Mouse (Mus musculus) kidney, postnatal 0 days (tissue): ENCODE measurements at regions not wholly inside any gene's neighbourhood (a gene's known extent, or its start where the extent isn't known, plus 50 kb on each side); places are given as distances from the start of the nearest gene placed in this dataset.
A peak's percentile ranks its signal among the peaks of the same experiment; 100 is the strongest.

Experiments
- ATAC-seq: fragments of 200-750 bp; cut with Nextera tagmentation; replicated peaks from 2 replicates; pipeline ENCODE4 v1.8.0; 2017; ENCODE audit warnings: low read depth, moderate number of reproducible peaks, moderate TSS enrichment, moderate library complexity; ENCODE audit not compliant: low FRiP score
- DNase-seq: peaks from one replicate; pipeline ENCODE4 v3.0.0-alpha.2; 2016; ENCODE audit warnings: low spot score
- H3K27ac ChIP-seq: fragments of 300-500 bp; sonication (generic); 2 replicates; pipeline ENCODE4 v1.5.1; 2014; ENCODE audit warnings: mild to moderate bottlenecking
- H3K27me3 ChIP-seq: fragments of 300-500 bp; sonication (generic); 2 replicates; pipeline ENCODE4 v1.6.1; 2014; ENCODE audit warnings: low read length, mixed read lengths; ENCODE audit not compliant: insufficient read depth
- H3K36me3 ChIP-seq: fragments of 300-500 bp; sonication (generic); 2 replicates; pipeline ENCODE4 v1.6.1; 2014; ENCODE audit warnings: low read length, mixed read lengths; ENCODE audit not compliant: insufficient read depth
- H3K4me1 ChIP-seq: fragments of 300-500 bp; sonication (generic); replicated peaks from 2 replicates; pipeline ENCODE4 v1.6.1; 2014; ENCODE audit warnings: antibody characterized with exemption, low read length, mixed read lengths; ENCODE audit not compliant: insufficient read depth
- H3K4me2 ChIP-seq: fragments of 300-500 bp; sonication (generic); 2 replicates; pipeline ENCODE4 v1.6.1; 2014; ENCODE audit warnings: mild to moderate bottlenecking, low read length, moderate library complexity, mixed read lengths
- H3K4me3 ChIP-seq: fragments of 300-500 bp; sonication (generic); replicated peaks from 2 replicates; pipeline ENCODE4 v1.5.1; 2014; ENCODE audit warnings: low read depth, low read length
- H3K9ac ChIP-seq: fragments of 300-500 bp; sonication (generic); 2 replicates; pipeline ENCODE4 v1.6.1; 2014; ENCODE audit warnings: low read depth, low read length
- H3K9me3 ChIP-seq: fragments of 300-500 bp; sonication (generic); replicated peaks from 2 replicates; pipeline ENCODE4 v1.6.1; 2016; ENCODE audit warnings: low read length, inconsistent platforms, mixed read lengths
- CTCF ChIP-seq: IDR thresholded peaks from 2 replicates; pipeline ENCODE4 v1.5.1; 2016; ENCODE audit warnings: antibody characterized with exemption, low read depth, mild to moderate bottlenecking, moderate library complexity
- WGBS: fragments of 180-500 bp; shearing (Covaris S2); extraction: QIAGEN DNeasy Blood & Tissue Kit; methylation state at CpG from one replicate; pipeline ENCODE4 v1.1.7; 2014; 5-methylcytosine and 5-hydroxymethylcytosine counted together

DNA sequence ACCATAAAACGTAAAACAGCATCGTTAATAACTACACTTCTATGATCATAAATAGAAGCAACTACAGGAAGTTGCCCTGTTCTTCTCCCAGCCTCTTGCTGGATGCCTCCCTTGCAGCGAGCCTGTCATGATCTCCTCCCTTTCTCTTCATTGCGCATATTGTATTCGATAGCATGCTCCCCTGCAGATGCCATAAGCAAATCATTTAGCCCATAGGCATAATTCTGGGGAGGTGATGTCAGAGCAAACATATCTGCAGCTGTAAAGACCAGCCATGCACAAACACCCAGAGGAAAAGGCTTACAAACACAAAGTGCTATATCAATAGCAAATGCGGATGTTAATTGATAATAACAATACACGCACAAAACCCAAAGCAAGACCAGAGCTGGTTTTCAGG is 155.7 kb upstream of the Kif2a start:
- Histone ChIP-seq H3K9me3 (no peaks in the 10 kb centered on the region), H3K9ac (no peak overlapping the region), H3K36me3 (no peaks in the 10 kb centered on the region), H3K4me1 (no peaks in the 10 kb centered on the region), H3K27ac (no peak overlapping the region), H3K4me2 (no peak overlapping the region), H3K27me3 (no peaks in the 10 kb centered on the region), H3K4me3 (no peak overlapping the region)
- TF ChIP-seq CTCF = no peak
- WGBS = 70% methylated on average over 7 of the region's 7 CpGs
- DNase-seq (no peak), ATAC-seq (no peak)

DNA sequence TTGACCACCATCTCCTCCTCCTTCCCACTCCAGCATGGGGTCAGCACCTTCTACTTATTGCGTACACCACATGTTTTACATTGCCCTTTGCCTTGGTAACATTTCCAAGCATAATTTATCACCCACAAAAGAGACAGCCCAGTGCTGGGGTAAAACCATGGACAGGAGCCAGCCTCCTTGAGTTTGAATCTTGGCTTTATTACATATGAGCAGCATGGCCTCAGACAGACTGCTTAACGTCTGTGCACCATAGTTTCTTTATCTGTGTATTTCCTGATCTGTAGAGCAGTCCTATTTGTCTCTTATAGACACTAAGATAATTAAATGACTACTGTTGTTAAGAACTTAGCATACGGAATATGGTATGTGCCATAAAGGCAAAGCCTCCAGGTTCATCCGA is 154.0 kb upstream of the Kif2a start:
- H3K27ac ChIP-seq = no peak overlapping the region
- no peak overlapping the region for H3K4me2 ChIP-seq
- H3K4me3 ChIP-seq = no peak overlapping the region
- H3K27me3 ChIP-seq = no peaks in the 10 kb centered on the region
- no peaks in the 10 kb centered on the region for H3K36me3 ChIP-seq
- ATAC-seq (no peak), DNase-seq (no peak)
- H3K9ac ChIP-seq = no peak overlapping the region
- H3K4me1 ChIP-seq = no peaks in the 10 kb centered on the region
- H3K9me3 ChIP-seq = no peaks in the 10 kb centered on the region
- WGBS = 65% methylated on average over 4 of the region's 4 CpGs
- no peak for TF ChIP-seq CTCF

DNA sequence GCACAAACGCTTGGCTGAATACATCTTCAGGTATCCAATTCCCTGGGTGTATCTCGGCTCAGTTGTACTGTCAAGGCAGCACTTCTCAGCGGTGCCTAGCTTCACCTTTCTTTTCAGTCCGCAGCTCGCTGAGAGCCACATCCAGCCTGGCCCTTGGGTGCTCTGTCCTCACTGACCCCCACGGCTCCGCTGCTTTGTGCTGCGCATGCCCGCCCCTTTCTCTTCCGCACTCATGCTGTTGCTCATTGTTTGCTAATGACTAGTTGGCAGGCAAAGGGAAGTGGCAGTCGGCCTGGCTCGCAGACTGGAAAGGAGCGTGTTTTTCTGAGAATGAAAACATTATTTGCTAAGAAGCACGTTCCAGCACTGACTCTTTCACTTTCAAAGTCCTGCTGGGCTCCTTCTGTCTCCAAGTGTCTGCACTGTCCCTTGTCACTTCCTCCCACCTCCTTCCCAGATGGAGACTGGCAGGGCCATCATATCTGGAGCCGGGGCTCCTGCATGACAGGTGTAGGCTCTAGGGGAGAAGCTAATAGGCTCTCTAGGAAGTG is 146.7 kb upstream of the Kif2a start:
- Histone ChIP-seq H3K4me2 (peak overlapping the region; percentile 66), H3K4me1 (peaks cover 5% of the 10 kb centered on the region; the same call in 1 of the 2 replicates), H3K9me3 (no peaks in the 10 kb centered on the region), H3K4me3 (peak overlapping the region; percentile 26), H3K36me3 (no peaks in the 10 kb centered on the region), H3K27ac (no peak overlapping the region), H3K9ac (0 out of 2 replicates have a peak overlapping the region, but pooled peaks have one; percentile 5), H3K27me3 (no peaks in the 10 kb centered on the region)
- no peak; the same call in 1 of the 2 replicates for ATAC-seq
- 10% methylated on average over 15 of the region's 15 CpGs for WGBS
- TF ChIP-seq CTCF = no peak
- DNase-seq = peak; percentile 52

DNA sequence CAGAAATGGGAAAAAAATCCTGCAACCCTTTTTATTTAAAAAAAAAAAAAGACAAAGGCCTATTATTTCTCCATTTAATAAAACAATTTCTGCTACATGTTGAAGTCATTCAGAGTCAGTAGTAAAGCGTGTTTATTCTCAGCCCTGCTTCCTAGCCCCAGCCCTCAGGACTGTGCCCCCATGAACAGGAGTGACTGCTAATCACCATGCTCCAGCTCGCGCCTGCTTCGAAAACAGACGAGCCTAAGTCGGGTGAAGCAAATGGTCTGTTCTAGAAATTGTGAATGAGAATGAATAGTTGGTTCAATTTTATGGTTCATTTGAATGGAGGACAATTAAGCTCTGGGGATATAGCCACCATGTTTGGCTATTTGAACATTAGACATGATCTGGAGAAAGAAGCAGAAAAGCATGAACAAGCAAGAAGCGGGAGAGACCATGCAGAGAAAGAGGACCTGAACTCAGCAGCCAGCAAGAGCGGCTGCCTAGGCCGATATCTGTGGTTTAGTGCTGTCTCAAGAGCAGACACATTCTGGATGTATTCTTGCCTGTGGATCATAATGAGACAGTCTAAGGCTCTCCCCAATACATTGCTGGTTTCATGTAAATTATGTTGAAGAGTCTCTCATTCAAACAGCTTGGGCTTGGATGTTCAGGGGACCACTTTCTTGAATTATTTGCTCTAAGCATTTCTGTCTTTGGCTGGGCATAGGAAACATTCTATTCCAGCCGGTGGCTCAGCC is 146.1 kb upstream of the Kif2a start:
- peak overlapping the region; percentile 26 for H3K4me3 ChIP-seq
- no peaks in the 10 kb centered on the region for H3K9me3 ChIP-seq
- H3K36me3 ChIP-seq = no peaks in the 10 kb centered on the region
- WGBS = 69% methylated on average over 10 of the region's 10 CpGs
- no peak for TF ChIP-seq CTCF
- no peak for ATAC-seq
- H3K27me3 ChIP-seq = no peaks in the 10 kb centered on the region
- peaks cover 5% of the 10 kb centered on the region; the same call in 1 of the 2 replicates for H3K4me1 ChIP-seq
- peak overlapping the region; percentile 66 for H3K4me2 ChIP-seq
- no peak overlapping the region for H3K27ac ChIP-seq
- no peak for DNase-seq
- H3K9ac ChIP-seq = 0 out of 2 replicates have a peak overlapping the region, but pooled peaks have one; percentile 5

DNA sequence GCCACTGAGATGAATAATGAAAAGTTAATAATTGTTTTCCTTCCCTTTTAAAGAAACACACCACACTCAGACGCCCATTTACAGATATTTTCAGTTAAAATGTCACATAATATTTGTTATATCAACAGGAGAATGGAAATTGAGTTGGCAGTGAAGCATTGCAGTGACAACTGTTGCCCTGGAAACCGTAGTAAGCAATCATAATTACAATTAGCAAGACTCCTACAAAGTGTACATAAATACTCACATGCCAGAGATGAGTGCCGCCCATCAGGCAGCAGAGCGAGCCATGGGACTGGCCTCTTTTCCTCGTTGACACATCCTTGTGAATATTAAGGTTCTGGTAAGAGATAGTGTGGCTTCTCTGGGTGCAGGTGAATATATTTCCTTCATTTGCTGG is 129.6 kb upstream of the Kif2a start:
- Histone ChIP-seq H3K4me3 (no peak overlapping the region), H3K4me1 (no peaks in the 10 kb centered on the region), H3K4me2 (no peak overlapping the region), H3K9ac (no peak overlapping the region), H3K36me3 (no peaks in the 10 kb centered on the region), H3K9me3 (no peaks in the 10 kb centered on the region), H3K27me3 (no peaks in the 10 kb centered on the region), H3K27ac (no peak overlapping the region)
- 74% methylated on average over 5 of the region's 5 CpGs for WGBS
- DNase-seq = no peak
- no peak for ATAC-seq
- TF ChIP-seq CTCF = no peak

DNA sequence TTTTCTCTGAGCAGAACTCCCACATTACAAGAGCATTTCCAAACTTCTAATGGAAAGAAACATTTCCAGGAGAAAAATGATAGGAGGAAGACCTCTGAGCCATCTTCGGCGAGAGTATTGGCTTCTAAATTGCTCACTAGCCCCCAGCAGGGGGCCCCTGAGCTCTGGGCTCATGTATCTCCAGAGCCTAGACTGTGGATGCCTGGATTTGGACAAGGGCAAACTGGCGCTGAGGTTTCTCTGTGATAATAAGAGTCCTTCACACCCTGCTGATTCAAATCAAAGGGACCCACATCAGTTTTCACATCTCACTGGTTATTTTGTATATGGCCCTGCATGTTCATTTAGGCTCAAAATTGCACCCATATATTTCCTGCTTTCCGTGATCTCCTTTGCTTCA is 119.3 kb upstream of the Kif2a start:
- H3K9ac ChIP-seq = no peak overlapping the region
- no peaks in the 10 kb centered on the region for H3K27me3 ChIP-seq
- TF ChIP-seq CTCF = peak; percentile 32; the same call in 1 of the 2 replicates
- DNase-seq = no peak
- H3K9me3 ChIP-seq = no peaks in the 10 kb centered on the region
- H3K27ac ChIP-seq = no peak overlapping the region
- H3K4me1 ChIP-seq = no peaks in the 10 kb centered on the region
- no peak overlapping the region for H3K4me3 ChIP-seq
- no peak overlapping the region for H3K4me2 ChIP-seq
- H3K36me3 ChIP-seq = no peaks in the 10 kb centered on the region
- ATAC-seq = no peak
- 53% methylated on average over 4 of the region's 4 CpGs for WGBS
